Mouse (Mus musculus): Measurements from ENCODE around the gene Thrsp.
"Not testable (repeated sequence)": the region's sequence is repeated elsewhere in the genome, so short reads cannot be mapped to it uniquely, and the experiment has no call there.

The Thrsp gene

GRCm38 (mm10) chr7:97416906-97417777 is at the start of gene Thrsp:
Thrsp (minus strand) TSS chr7:97417730.
- ChIA-PET POLR2A (interaction anchor here in 3 of 4 experiments (0.5 to 2.1 kb wide), 16 partner anchors 9 to 206 kb away, joined by 3 to 10 read pairs (median 4); partner anchors contain the start of genes Alg8 (in 3 of the 3), Ints4 (in 2 of the 3), Ndufc2 (in 2 of the 3) and Aamdc (in 1 of the 3)), CTCF (no interaction called here)

DNA sequence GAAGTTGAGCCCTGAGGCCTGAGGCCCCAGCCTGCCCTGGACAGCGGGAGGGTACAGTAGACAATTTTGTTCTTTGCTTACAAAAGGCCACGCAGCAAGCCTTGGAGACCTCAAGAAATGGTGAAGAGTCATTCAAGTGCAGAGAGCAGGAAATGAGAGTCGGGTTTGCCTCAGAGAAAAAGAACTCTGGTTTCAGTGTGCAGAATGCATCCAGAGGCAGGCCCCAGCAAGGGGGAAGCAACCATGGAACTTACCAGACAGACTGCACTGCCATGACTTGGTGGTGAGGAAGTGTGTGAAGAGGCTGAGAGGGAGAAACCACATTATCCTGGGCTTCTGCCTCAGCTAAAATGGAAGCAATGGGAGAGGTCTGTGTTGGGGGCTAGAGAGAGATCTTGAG is 38.0 kb upstream of the Thrsp start:
- CTCF ChIA-PET = no interaction called here
- POLR2A ChIA-PET = interaction anchor here in 2 of 4 experiments (0.9 to 2.8 kb wide), 5 partner anchors 8 to 25 kb away, joined by 3 to 14 read pairs (median 6); partner anchors contain the start of gene Ints4 (in 1 of the 2)

DNA sequence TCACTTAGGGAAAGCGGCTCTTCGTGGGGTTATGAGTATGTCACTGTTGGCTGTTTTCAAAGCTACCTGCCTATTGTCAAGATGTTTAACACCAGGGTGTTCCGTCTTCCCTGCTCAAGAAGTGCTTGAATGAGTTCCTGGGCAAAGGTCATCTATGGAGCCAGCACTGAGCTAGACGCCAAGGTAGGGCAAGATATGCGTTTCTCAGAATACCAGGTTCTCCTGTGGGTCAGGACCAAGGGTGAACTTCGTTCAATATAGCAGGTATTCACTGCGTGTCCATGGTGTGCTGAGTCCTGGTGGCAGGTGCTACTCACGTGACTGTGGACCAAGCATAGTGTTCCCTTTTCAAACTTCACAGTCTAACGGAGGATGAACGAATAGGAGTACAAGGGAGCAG is 37.3 kb upstream of the Thrsp start:
- CTCF ChIA-PET = interaction anchor here in 1 of 4 experiments (0.5 to 0.6 kb wide), 2 partner anchors 342 to 380 kb away, joined by 3 to 4 read pairs; no protein-coding TSS in a partner anchor
- POLR2A ChIA-PET = interaction anchor here in 1 of 4 experiments (2.0 kb wide), 1 partner anchor 28 kb away, joined by 8 read pairs; no protein-coding TSS in a partner anchor

DNA sequence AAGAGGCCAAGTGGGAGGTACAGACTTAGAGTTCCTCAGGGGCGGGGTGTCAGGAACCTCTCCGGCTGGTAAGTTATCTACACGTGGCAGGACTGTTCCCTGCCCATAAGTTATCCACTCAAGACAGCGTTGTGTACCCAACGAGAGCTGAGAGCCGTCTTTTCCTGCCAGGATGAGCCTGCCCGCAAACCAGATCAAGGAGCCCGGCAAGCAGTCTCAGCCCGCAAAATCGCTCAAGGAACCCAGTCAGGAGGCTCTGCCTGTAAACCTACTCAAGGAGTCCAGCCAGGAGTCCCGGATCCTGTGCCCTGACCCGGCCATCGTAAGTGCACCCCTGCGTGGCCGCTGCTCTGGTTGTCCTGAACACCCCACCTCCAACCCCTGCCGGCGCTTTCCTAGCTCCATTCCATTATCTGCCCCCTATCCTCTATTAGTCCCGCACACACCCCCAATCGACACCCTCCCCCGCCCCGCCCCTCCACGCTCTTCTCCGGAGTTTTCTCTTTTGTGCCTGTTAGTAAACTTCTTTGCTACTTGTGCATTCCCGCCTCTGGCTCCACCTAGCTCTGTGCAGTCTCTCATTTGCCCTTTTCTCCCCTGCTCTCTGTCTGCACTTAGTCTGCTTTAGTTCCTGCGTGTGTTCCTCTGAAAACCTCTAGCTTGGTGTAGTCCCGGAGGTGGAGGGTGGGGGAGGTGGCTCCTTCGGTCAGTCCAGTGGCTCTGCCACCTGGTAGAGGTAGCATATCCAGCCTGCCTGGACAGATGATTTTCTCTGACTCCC is 35.8 kb upstream of the Thrsp start:
- POLR2A ChIA-PET = interaction anchor here in 3 of 4 experiments (0.6 to 3.9 kb wide), 21 partner anchors 9 to 350 kb away, joined by 3 to 22 read pairs (median 3); partner anchors contain the start of genes Ints4 (in 3 of the 3), Aamdc (in 2 of the 3), Alg8 (in 2 of the 3) and Rsf1 (in 1 of the 3)
- CTCF ChIA-PET = interaction anchor here in 3 of 4 experiments (0.6 to 1.7 kb wide), 6 partner anchors 11 to 619 kb away, joined by 3 to 8 read pairs (median 4); partner anchors contain the start of gene Ints4 (in 1 of the 3)

DNA sequence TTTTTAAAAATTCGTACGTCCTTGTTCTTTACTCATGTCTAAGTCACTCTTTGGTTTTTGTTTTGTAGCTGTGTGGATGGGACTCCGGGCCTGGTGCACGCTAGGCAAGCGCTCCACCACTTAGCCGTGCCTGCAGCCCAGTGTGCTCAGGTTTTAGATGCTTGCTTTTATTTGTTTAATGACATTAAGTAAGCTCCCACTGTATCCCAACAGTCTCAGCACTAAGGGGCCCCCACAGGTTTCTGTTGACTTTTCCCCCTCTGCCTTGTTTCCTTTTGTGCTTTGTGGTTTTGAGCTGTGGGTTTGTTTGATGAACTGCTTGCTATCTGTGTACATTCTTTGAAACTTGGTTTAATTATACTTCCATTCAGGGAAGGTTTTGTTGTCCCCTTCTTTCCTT is 34.7 kb upstream of the Thrsp start:
- POLR2A ChIA-PET = interaction anchor here in 3 of 4 experiments (0.5 to 3.9 kb wide), 5 partner anchors 9 to 150 kb away, joined by 3 to 22 read pairs (median 8); partner anchors contain the start of gene Ints4 (in 1 of the 3)
- CTCF ChIA-PET = interaction anchor here in 2 of 4 experiments (0.6 to 1.0 kb wide), 3 partner anchors 29 to 896 kb away, joined by 3 to 11 read pairs (median 3); partner anchors contain the start of gene Ints4 (in 1 of the 2)

- ChIA-PET CTCF (interaction anchor here in 1 of 4 experiments (0.6 kb wide), 1 partner anchor 24 kb away, joined by 4 read pairs; no protein-coding TSS in a partner anchor), POLR2A (interaction anchor here in 2 of 4 experiments (1.3 to 3.9 kb wide), 4 partner anchors 8 to 30 kb away, joined by 3 to 22 read pairs (median 10); partner anchors contain the start of gene Ints4 (in 1 of the 2))
These were observed 33.5 kb upstream of the Thrsp start, which contains the start of gene Kctd14 for GRCm38 (mm10) chr7:97451023-97451422. Kctd14 (plus strand) TSS chr7:97451323.

DNA sequence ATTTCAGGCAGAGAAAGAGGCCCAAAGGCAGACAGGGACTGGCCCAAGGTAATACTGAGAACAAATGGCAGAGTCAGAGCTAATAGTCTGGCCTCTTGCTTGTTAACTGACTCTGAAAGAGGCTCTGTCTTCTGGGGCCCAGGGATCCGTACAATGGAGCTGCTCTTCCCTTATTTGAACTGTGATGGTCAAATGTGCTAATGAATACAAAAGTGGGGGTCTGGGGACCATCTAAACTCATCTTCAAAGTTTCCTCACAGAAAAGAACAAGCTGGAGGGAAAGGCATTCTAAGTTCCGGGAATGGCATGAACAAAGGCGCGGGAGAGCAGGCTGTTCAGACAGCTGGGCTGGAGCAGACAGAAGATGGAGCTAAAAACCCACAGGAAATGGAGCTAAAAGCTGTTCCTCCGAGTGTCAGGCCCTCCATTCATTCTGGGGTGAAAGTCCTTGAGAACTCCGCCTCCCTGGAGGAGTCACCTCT is 29.6 kb upstream of the Thrsp start:
- ChIA-PET POLR2A (interaction anchor here in 3 of 4 experiments (0.5 to 2.4 kb wide), 21 partner anchors 9 to 276 kb away, joined by 3 to 14 read pairs (median 4); partner anchors contain the start of genes Aamdc (in 2 of the 3), Ints4 (in 2 of the 3), Alg8 (in 1 of the 3) and Ndufc2 (in 1 of the 3)), CTCF (interaction anchor here in 1 of 4 experiments (1.1 kb wide), 1 partner anchor 22 kb away, joined by 5 read pairs; no protein-coding TSS in a partner anchor)

- POLR2A ChIA-PET = interaction anchor here in 3 of 4 experiments (0.5 to 2.4 kb wide), 19 partner anchors 9 to 650 kb away, joined by 3 to 14 read pairs (median 4); partner anchors contain the start of genes Aamdc (in 2 of the 3), Ints4 (in 2 of the 3), Alg8 (in 1 of the 3) and Ndufc2 (in 1 of the 3)
- CTCF ChIA-PET = no interaction called here
These were observed 28.8 kb upstream of the Thrsp start for GRCm38 (mm10) chr7:97446171-97446925.

DNA sequence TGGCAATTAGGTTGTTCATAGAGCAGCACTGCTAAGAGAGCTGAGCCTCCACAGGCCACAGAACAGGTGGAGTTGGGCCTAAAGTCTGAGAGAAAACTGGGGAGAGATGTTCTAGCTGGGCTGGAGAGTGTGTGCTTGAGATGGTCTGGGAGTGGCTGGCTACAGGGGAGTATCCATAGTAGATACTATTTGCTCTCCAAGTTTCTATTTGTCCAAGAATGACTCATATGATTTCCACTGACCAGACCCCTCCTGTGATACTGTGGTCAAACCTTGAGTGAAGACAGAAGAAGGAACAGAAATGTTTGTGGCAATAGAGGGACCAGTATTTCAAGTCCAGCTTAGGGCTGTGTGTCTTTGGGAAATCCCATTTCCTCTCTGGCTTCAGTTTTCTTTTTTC is 21.5 kb upstream of the Thrsp start:
- CTCF ChIA-PET = interaction anchor here in 2 of 4 experiments (0.5 to 0.6 kb wide), 2 partner anchors 19 to 139 kb away, joined by 3 to 5 read pairs; no protein-coding TSS in a partner anchor

GRCm38 (mm10) chr7:97434517-97434916 is 17.0 kb upstream of the Thrsp start:
- ChIA-PET CTCF (no interaction called here), POLR2A (interaction anchor here in 1 of 4 experiments (1.0 to 4.4 kb wide), 6 partner anchors 10 to 63 kb away, joined by 3 to 22 read pairs (median 4); partner anchors contain the start of genes Alg8, Ints4 and Kctd14)

More for the DNA sequence above, 21.5 kb upstream of the Thrsp start:
- POLR2A ChIA-PET = interaction anchor here in 2 of 4 experiments (0.5 to 1.3 kb wide), 8 partner anchors 9 to 1703 kb away, joined by 3 to 7 read pairs (median 4); no protein-coding TSS in a partner anchor

GRCm38 (mm10) chr7:97433517-97433916 is 16.0 kb upstream of the Thrsp start:
- CTCF ChIA-PET = not testable (repeated sequence)
- POLR2A ChIA-PET = interaction anchor here in 2 of 4 experiments (0.6 to 4.4 kb wide), 7 partner anchors 9 to 47 kb away, joined by 3 to 22 read pairs (median 4); partner anchors contain the start of genes Ints4 (in 1 of the 2) and Kctd14 (in 1 of the 2)

DNA sequence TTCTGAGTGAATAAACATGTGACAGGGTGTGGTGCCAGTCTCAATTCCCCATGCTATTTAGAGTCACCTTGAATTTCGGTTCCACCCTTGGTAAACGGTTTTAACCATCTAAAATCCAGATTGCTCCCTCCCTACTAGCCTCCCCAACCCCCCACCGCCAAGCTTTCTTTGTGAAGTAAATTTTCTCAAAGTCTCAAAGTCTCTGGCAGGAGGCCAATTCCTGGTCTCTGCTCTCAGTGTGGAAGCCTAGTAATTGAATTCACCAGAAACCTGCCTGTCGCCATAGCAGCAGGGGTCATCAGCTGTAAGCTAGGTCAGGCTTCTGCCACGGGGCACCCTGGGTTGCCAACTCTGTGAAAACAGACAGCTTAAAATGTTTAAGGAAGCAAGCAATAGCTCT is 12.2 kb upstream of the Thrsp start:
- ChIA-PET POLR2A (interaction anchor here (0.6 to 2.4 kb wide), 31 partner anchors 8 to 821 kb away, joined by 3 to 13 read pairs (median 4); partner anchors contain the start of genes Alg8 (in 4 of the 4), Ints4 (in 3 of the 4), Aamdc (in 1 of the 4) and Aqp11 (in 1 of the 4)), CTCF (interaction anchor here in 3 of 4 experiments (0.6 to 1.1 kb wide), 5 partner anchors 35 to 151 kb away, joined by 3 to 9 read pairs (median 3); partner anchors contain the start of genes Alg8 (in 1 of the 3) and Ints4 (in 1 of the 3))

GRCm38 (mm10) chr7:97427778-97428420 is 10.4 kb upstream of the Thrsp start:
- ChIA-PET POLR2A (interaction anchor here in 3 of 4 experiments (0.6 to 2.5 kb wide), 19 partner anchors 11 to 331 kb away, joined by 3 to 13 read pairs (median 3); partner anchors contain the start of genes Aamdc (in 2 of the 3), Rsf1 (in 2 of the 3), Alg8 (in 1 of the 3) and Aqp11 (in 1 of the 3)), CTCF (interaction anchor here in 3 of 4 experiments (0.5 to 0.9 kb wide), 4 partner anchors 9 to 219 kb away, joined by 3 to 4 read pairs (median 4); partner anchors contain the start of gene Kctd14 (in 1 of the 3))

DNA sequence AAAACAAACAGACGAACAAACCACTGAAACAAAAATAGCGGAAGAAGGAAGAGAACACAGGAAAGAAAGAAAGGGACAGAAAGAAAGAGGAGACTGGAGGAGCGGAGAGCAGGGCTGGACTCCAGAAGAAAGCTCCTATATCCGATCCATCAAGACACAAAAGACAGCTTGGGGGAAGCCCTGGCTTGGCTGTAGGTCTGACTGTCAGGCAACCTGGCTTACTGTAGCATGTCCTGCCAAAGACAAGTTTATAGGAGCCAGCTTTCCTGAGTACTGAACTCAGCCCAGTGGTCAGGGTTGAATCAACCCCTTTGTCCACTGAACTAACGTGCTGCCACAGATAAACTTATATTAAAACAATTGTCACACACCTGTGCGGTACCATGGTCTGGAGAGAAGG is 9.8 kb upstream of the Thrsp start:
- CTCF ChIA-PET = interaction anchor here in 3 of 4 experiments (0.5 to 0.9 kb wide), 5 partner anchors 10 to 219 kb away, joined by 3 to 4 read pairs (median 4); partner anchors contain the start of gene Kctd14 (in 1 of the 3)
- POLR2A ChIA-PET = interaction anchor here (0.5 to 2.5 kb wide), 27 partner anchors 10 to 332 kb away, joined by 3 to 12 read pairs (median 4); partner anchors contain the start of genes Ints4 (in 3 of the 4), Aamdc (in 2 of the 4), Ndufc2 (in 2 of the 4) and Rsf1 (in 2 of the 4)

- ChIA-PET CTCF (interaction anchor here in 2 of 4 experiments (0.6 to 0.9 kb wide), 2 partner anchors 15 to 320 kb away, joined by 3 to 4 read pairs; no protein-coding TSS in a partner anchor), POLR2A (interaction anchor here in 3 of 4 experiments (0.5 to 2.5 kb wide), 22 partner anchors 10 to 333 kb away, joined by 3 to 12 read pairs (median 4); partner anchors contain the start of genes Aamdc (in 2 of the 3), Ints4 (in 2 of the 3), Ndufc2 (in 2 of the 3) and Rsf1 (in 2 of the 3))
These were observed 9.0 kb upstream of the Thrsp start for GRCm38 (mm10) chr7:97426566-97426965.

All from embryonic stem cell, embryonic (primary cell).